Mouse (Mus musculus): ENCODE data around the gene Defb19. TPM values are rescaled to one million over a fixed set of nuclear protein-coding genes. Genes with fewer than 3 reads are reported as not detected.

The Defb19 gene
- polyA plus RNA-seq, 1 experiment = not detected

GRCm38 (mm10) chr2:152604057-152604456 lies 23.9 kb upstream of the Defb19 start, which contains the start of gene Defb36:
Gene Defb36 (plus strand): TSS chr2:152604327.
- no peak for TF ChIP-seq GATA1 (IDR thresholded peaks at IDR 0.05; ENCODE audit: low read length)

- TF ChIP-seq GATA1 (IDR thresholded peaks at IDR 0.05; ENCODE audit: low read length) = no peak
These were observed 21.3 kb upstream of the Defb19 start for GRCm38 (mm10) chr2:152601275-152601960.

- no peak for TF ChIP-seq GATA1 (IDR thresholded peaks at IDR 0.05; ENCODE audit: low read length)
These were observed 20.0 kb upstream of the Defb19 start for GRCm38 (mm10) chr2:152600076-152600475.

- TF ChIP-seq GATA1 (IDR thresholded peaks at IDR 0.05; ENCODE audit: low read length) = no peak
These were observed 19.2 kb upstream of the Defb19 start, which contains the start of gene Defb45 for GRCm38 (mm10) chr2:152599299-152599698. Gene Defb45 (minus strand): TSS chr2:152599399.

- TF ChIP-seq GATA1 (IDR thresholded peaks at IDR 0.05; ENCODE audit: low read length) = no peak
These were observed 8.9 kb upstream of the Defb19 start for GRCm38 (mm10) chr2:152589021-152589420.

- no peak for TF ChIP-seq GATA1 (IDR thresholded peaks at IDR 0.05; ENCODE audit: low read length)
These were observed 8.3 kb upstream of the Defb19 start for GRCm38 (mm10) chr2:152588450-152588849.

- TF ChIP-seq GATA1 (IDR thresholded peaks at IDR 0.05; ENCODE audit: low read length) = no peak
These were observed 6.9 kb upstream of the Defb19 start for GRCm38 (mm10) chr2:152586926-152587560.

- TF ChIP-seq GATA1 (IDR thresholded peaks at IDR 0.05; ENCODE audit: low read length) = no peak
These were observed 500 bp upstream of the Defb19 start for GRCm38 (mm10) chr2:152580612-152581011.

GRCm38 (mm10) chr2:152573484-152573883 lies 6.6 kb downstream of the Defb19 start:
- no peak for TF ChIP-seq GATA1 (IDR thresholded peaks at IDR 0.05; ENCODE audit: low read length)

- TF ChIP-seq GATA1 (IDR thresholded peaks at IDR 0.05; ENCODE audit: low read length) = no peak
These were observed 7.9 kb downstream of the Defb19 start, which contains the start of gene Defb21 for GRCm38 (mm10) chr2:152572114-152572794. Gene Defb21 (plus strand): TSS chr2:152572744.

GRCm38 (mm10) chr2:152570313-152570712 lies 9.8 kb downstream of the Defb19 start:
- no peak for TF ChIP-seq GATA1 (IDR thresholded peaks at IDR 0.05; ENCODE audit: low read length)

GRCm38 (mm10) chr2:152569881-152570280 lies 10.2 kb downstream of the Defb19 start:
- no peak for TF ChIP-seq GATA1 (IDR thresholded peaks at IDR 0.05; ENCODE audit: low read length)

- TF ChIP-seq GATA1 (IDR thresholded peaks at IDR 0.05; ENCODE audit: low read length) = no peak
These were observed 11.1 kb downstream of the Defb19 start, which contains the start of gene Gm17416 for GRCm38 (mm10) chr2:152569038-152569437. Gene Gm17416 (plus strand): TSS chr2:152569338.

- no peak for TF ChIP-seq GATA1 (IDR thresholded peaks at IDR 0.05; ENCODE audit: low read length)
These were observed 23.5 kb downstream of the Defb19 start for GRCm38 (mm10) chr2:152556655-152557054.

- TF ChIP-seq GATA1 (IDR thresholded peaks at IDR 0.05; ENCODE audit: low read length) = no peak
These were observed 26.2 kb downstream of the Defb19 start for GRCm38 (mm10) chr2:152553774-152554423.

GRCm38 (mm10) chr2:152548124-152548523 lies 32.0 kb downstream of the Defb19 start:
- TF ChIP-seq GATA1 (IDR thresholded peaks at IDR 0.05; ENCODE audit: low read length) = no peak

Data from G1E-ER4 (cell line).